Mouse (Mus musculus) kidney, postnatal 0 days (tissue): ENCODE measurements around the gene Cdca7l. TPM values are rescaled to one million over a fixed set of nuclear protein-coding genes. Genes with fewer than 3 reads are reported as not detected.

ENCODE experiments used
- ATAC-seq: fragments of 200-750 bp; cut with Nextera tagmentation; replicated peaks from 2 replicates; pipeline ENCODE4 v1.8.0; 2017; ENCODE audit warnings: low read depth, moderate number of reproducible peaks, moderate TSS enrichment, moderate library complexity; ENCODE audit not compliant: low FRiP score
- DNase-seq: peaks from one replicate; pipeline ENCODE4 v3.0.0-alpha.2; 2016; ENCODE audit warnings: low spot score
- H3K27ac ChIP-seq: fragments of 300-500 bp; sonication (generic); 2 replicates; pipeline ENCODE4 v1.5.1; 2014; ENCODE audit warnings: mild to moderate bottlenecking
- H3K27me3 ChIP-seq: fragments of 300-500 bp; sonication (generic); 2 replicates; pipeline ENCODE4 v1.6.1; 2014; ENCODE audit warnings: low read length, mixed read lengths; ENCODE audit not compliant: insufficient read depth
- H3K36me3 ChIP-seq: fragments of 300-500 bp; sonication (generic); 2 replicates; pipeline ENCODE4 v1.6.1; 2014; ENCODE audit warnings: low read length, mixed read lengths; ENCODE audit not compliant: insufficient read depth
- H3K4me1 ChIP-seq: fragments of 300-500 bp; sonication (generic); replicated peaks from 2 replicates; pipeline ENCODE4 v1.6.1; 2014; ENCODE audit warnings: antibody characterized with exemption, low read length, mixed read lengths; ENCODE audit not compliant: insufficient read depth
- H3K4me2 ChIP-seq: fragments of 300-500 bp; sonication (generic); 2 replicates; pipeline ENCODE4 v1.6.1; 2014; ENCODE audit warnings: mild to moderate bottlenecking, low read length, moderate library complexity, mixed read lengths
- H3K4me3 ChIP-seq: fragments of 300-500 bp; sonication (generic); replicated peaks from 2 replicates; pipeline ENCODE4 v1.5.1; 2014; ENCODE audit warnings: low read depth, low read length
- H3K9ac ChIP-seq: fragments of 300-500 bp; sonication (generic); 2 replicates; pipeline ENCODE4 v1.6.1; 2014; ENCODE audit warnings: low read depth, low read length
- H3K9me3 ChIP-seq: fragments of 300-500 bp; sonication (generic); replicated peaks from 2 replicates; pipeline ENCODE4 v1.6.1; 2016; ENCODE audit warnings: low read length, inconsistent platforms, mixed read lengths
- CTCF ChIP-seq: IDR thresholded peaks from 2 replicates; pipeline ENCODE4 v1.5.1; 2016; ENCODE audit warnings: antibody characterized with exemption, low read depth, mild to moderate bottlenecking, moderate library complexity
- WGBS: fragments of 180-500 bp; shearing (Covaris S2); extraction: QIAGEN DNeasy Blood & Tissue Kit; methylation state at CpG from one replicate; pipeline ENCODE4 v1.1.7; 2014; 5-methylcytosine and 5-hydroxymethylcytosine counted together
- polyA plus RNA-seq: library from polyadenylated mRNA; unstranded; fragments of >200 nt; fragmentation: Nextera tagmentation; extraction: Ambion mirVana; gene quantifications from 2 replicates; pipeline ENCODE4 v1.2.1, GENCODE M21; 2015

The Cdca7l gene
- polyA plus RNA-seq, 1 experiment from 2014 or later = 34.8 TPM

DNA sequence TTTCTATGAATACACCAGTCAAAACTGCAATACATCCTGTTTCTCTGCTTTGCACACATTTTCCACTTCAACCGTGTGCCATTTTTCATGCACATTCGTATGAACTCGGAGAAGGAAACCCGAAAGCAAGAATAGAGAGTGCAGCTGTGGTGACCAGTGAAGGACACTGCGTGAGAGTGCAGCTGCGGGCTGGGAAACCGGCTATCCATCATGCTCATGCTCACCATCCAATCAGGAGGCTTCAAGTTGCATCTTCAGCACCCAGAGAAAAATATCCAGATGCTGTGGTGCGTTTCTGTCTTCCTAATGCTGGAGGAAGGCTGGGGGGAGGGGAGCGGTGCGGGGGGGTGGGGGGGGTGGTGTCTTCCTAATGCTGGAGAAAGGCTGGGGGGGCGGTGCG is 3.5 kb downstream of the Cdca7l start:
- TF ChIP-seq CTCF = no peak
- H3K27me3 ChIP-seq = no peaks in the 10 kb centered on the region; the same call in 1 of the 2 replicates
- no peak overlapping the region for H3K9ac ChIP-seq
- H3K4me1 ChIP-seq = no peaks in the 10 kb centered on the region
- 36% methylated on average over 12 of the region's 12 CpGs for WGBS
- H3K27ac ChIP-seq = no peak overlapping the region
- H3K9me3 ChIP-seq = no peaks in the 10 kb centered on the region
- no peak overlapping the region for H3K4me3 ChIP-seq
- no peaks in the 10 kb centered on the region for H3K36me3 ChIP-seq
- DNase-seq = no peak
- H3K4me2 ChIP-seq = no peak overlapping the region
- no peak for ATAC-seq

- no peak for DNase-seq
- H3K4me3 ChIP-seq = no peak overlapping the region
- 32% methylated on average over 17 of the region's 17 CpGs for WGBS
Observed at GRCm38 (mm10) chr12:117808355-117809326, 4.6 kb downstream of the Cdca7l start.

DNA sequence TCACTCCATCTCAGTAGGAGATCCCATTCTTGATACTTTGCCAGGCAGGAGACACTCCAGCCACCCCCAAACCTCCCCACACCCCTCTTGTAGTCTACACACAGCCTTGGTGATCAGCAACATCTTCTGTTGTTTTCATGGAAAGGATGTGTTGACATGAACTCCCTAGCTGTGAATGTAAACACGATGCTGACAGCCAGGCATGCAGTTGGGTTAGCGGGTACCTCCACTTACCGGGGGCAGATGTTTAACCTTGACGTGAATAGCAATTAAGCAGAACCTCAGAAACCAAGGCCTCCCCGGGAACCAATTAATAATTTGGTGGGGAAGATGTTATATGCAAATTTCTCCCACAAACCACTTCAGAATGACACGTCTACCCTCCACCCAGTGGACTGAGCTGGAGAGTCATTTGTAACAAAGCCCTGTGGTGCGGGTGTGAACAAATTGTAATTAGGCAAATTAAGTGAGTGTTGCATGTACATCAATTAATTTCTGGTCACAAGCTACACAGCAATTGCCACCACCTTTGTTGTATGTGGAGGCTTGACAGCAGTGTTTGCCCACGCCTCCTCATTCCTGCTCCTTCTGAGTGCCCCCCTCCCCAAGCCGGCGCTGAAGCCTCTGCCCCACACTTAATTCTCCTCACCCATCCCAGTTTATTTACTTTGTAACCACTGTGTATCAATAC is 5.4 kb downstream of the Cdca7l start:
- 52% methylated on average over 10 of the region's 10 CpGs for WGBS
- Histone ChIP-seq H3K9me3 (no peaks in the 10 kb centered on the region), H3K9ac (no peak overlapping the region), H3K4me1 (no peaks in the 10 kb centered on the region), H3K36me3 (no peaks in the 10 kb centered on the region), H3K27ac (no peak overlapping the region), H3K4me2 (no peak overlapping the region), H3K27me3 (no peaks in the 10 kb centered on the region; the same call in 1 of the 2 replicates), H3K4me3 (no peak overlapping the region)
- no peak for DNase-seq
- no peak for TF ChIP-seq CTCF
- ATAC-seq = no peak

More at GRCm38 (mm10) chr12:117808355-117809326, 4.6 kb downstream of the Cdca7l start:
- Histone ChIP-seq H3K4me1 (no peaks in the 10 kb centered on the region), H3K9me3 (no peaks in the 10 kb centered on the region), H3K9ac (no peak overlapping the region), H3K27me3 (no peaks in the 10 kb centered on the region; the same call in 1 of the 2 replicates), H3K27ac (no peak overlapping the region), H3K36me3 (no peaks in the 10 kb centered on the region), H3K4me2 (peak overlapping the region; percentile 21; the same call in 1 of the 2 replicates)
- ATAC-seq = no peak
- TF ChIP-seq CTCF = no peak

DNA sequence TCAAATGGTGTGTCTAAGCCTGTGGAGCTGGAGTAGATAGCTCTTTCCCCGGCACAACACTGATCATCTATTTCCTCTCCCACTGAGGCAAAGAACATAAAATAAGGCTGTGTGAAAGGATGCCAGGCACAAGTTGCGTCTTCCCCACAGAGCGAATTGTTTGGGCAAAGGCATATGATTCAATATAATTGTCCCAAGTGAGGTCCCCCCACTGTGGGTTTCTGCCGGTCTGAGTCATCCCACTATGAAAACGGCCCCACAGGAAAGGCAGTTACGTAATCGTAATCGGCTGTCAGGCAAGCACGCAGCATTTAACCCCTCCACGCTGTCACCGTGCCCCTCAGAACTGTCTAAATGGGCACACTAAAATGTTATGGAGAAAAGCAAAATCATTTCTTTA is 6.0 kb downstream of the Cdca7l start:
- H3K4me3 ChIP-seq = no peak overlapping the region
- 43% methylated on average over 11 of the region's 11 CpGs for WGBS
- H3K27ac ChIP-seq = no peak overlapping the region
- ATAC-seq (no peak), DNase-seq (no peak)
- no peak for TF ChIP-seq CTCF
- H3K9ac ChIP-seq = no peak overlapping the region
- no peaks in the 10 kb centered on the region for H3K36me3 ChIP-seq
- no peak overlapping the region for H3K4me2 ChIP-seq
- H3K27me3 ChIP-seq = no peaks in the 10 kb centered on the region; the same call in 1 of the 2 replicates
- H3K9me3 ChIP-seq = no peaks in the 10 kb centered on the region
- no peaks in the 10 kb centered on the region for H3K4me1 ChIP-seq

GRCm38 (mm10) chr12:117820138-117820858 is 16.2 kb downstream of the Cdca7l start:
- Histone ChIP-seq H3K9me3 (no peaks in the 10 kb centered on the region), H3K9ac (no peak overlapping the region), H3K27me3 (no peaks in the 10 kb centered on the region), H3K27ac (no peak overlapping the region), H3K4me1 (no peaks in the 10 kb centered on the region), H3K36me3 (no peaks in the 10 kb centered on the region), H3K4me3 (no peak overlapping the region), H3K4me2 (no peak overlapping the region)
- 44% methylated on average over 4 of the region's 4 CpGs for WGBS
- peak; percentile 33; the same call in 1 of the 2 replicates for ATAC-seq
- peak; percentile 86 for TF ChIP-seq CTCF
- DNase-seq = peak; percentile 87

- Histone ChIP-seq H3K4me2 (no peak overlapping the region), H3K9me3 (no peaks in the 10 kb centered on the region), H3K36me3 (no peaks in the 10 kb centered on the region), H3K27ac (no peak overlapping the region), H3K4me1 (no peaks in the 10 kb centered on the region), H3K4me3 (no peak overlapping the region), H3K27me3 (no peaks in the 10 kb centered on the region), H3K9ac (no peak overlapping the region)
- DNase-seq (peak; percentile 42), ATAC-seq (no peak)
- TF ChIP-seq CTCF = peak; percentile 58
Observed at GRCm38 (mm10) chr12:117820859-117821221, 16.8 kb downstream of the Cdca7l start.
